Mouse (Mus musculus) forebrain, embryonic 11.5 days (tissue): ENCODE measurements around the gene Gm9964. TPM values are rescaled to one million over a fixed set of nuclear protein-coding genes. Genes with fewer than 3 reads are reported as not detected.

Experiments
- ATAC-seq: fragments of 200-750 bp; cut with Nextera tagmentation; replicated peaks from 2 replicates; pipeline ENCODE4 v1.8.0; 2017; ENCODE audit warnings: moderate TSS enrichment; ENCODE audit not compliant: low FRiP score
- DNase-seq: peaks from one replicate; pipeline ENCODE4 v3.0.0-alpha.2; 2017; ENCODE audit warnings: low spot score
- H3K27ac ChIP-seq: fragments of 300-500 bp; sonication (generic); 2 replicates; pipeline ENCODE4 v1.5.1; 2014; ENCODE audit warnings: low read depth, low read length
- H3K27me3 ChIP-seq: fragments of 300-500 bp; sonication (generic); 2 replicates; pipeline ENCODE4 v1.6.1; 2014; ENCODE audit warnings: mild to moderate bottlenecking, low read length, mixed read lengths; ENCODE audit not compliant: control insufficient read depth, insufficient read depth
- H3K36me3 ChIP-seq: fragments of 300-500 bp; sonication (generic); 2 replicates; pipeline ENCODE4 v1.6.1; 2014; ENCODE audit warnings: mild to moderate bottlenecking, low read length, moderate library complexity, mixed read lengths; ENCODE audit not compliant: control insufficient read depth, insufficient read depth
- H3K4me1 ChIP-seq: fragments of 300-500 bp; sonication (generic); replicated peaks from 2 replicates; pipeline ENCODE4 v1.6.1; 2014; ENCODE audit warnings: low read length, mixed read lengths; ENCODE audit not compliant: control insufficient read depth, insufficient read depth
- H3K4me2 ChIP-seq: fragments of 300-500 bp; sonication (generic); 2 replicates; pipeline ENCODE4 v1.6.1; 2014; ENCODE audit warnings: low read depth, mild to moderate bottlenecking, low read length, moderate library complexity, mixed read lengths; ENCODE audit not compliant: severe bottlenecking
- H3K4me3 ChIP-seq: fragments of 300-500 bp; sonication (generic); 2 replicates; pipeline ENCODE4 v1.5.1; 2014; ENCODE audit warnings: low read depth, low read length
- H3K9ac ChIP-seq: fragments of 300-500 bp; sonication (generic); 2 replicates; pipeline ENCODE4 v1.6.1; 2014; ENCODE audit warnings: low read length
- H3K9me3 ChIP-seq: fragments of 300-500 bp; sonication (generic); 2 replicates; pipeline ENCODE4 v1.6.1; 2016; ENCODE audit warnings: low read length, mixed read lengths; ENCODE audit not compliant: control insufficient read depth
- WGBS: fragments of 180-500 bp; shearing (Covaris S2); extraction: QIAGEN DNeasy Blood & Tissue Kit; methylation state at CpG from one replicate; pipeline ENCODE4 v1.1.7; 2014; 5-methylcytosine and 5-hydroxymethylcytosine counted together
- polyA plus RNA-seq: library from polyadenylated mRNA; unstranded; fragments of >200 nt; fragmentation: Nextera tagmentation; extraction: Ambion mirVana; gene quantifications from 2 replicates; pipeline ENCODE4 v1.2.1, GENCODE M21; 2014

The Gm9964 gene
- polyA plus RNA-seq, 1 experiment from 2014 or later = not detected

GRCm38 (mm10) chr11:79253542-79254390 lies 42.9 kb downstream of the Gm9964 start:
- DNase-seq (peak; percentile 78), ATAC-seq (peak; percentile 42)
- Histone ChIP-seq H3K4me3 (peak overlapping the region; percentile 95), H3K27me3 (no peaks in the 10 kb centered on the region), H3K4me1 (peaks cover 3% of the 10 kb centered on the region; the same call in 1 of the 2 replicates), H3K4me2 (peak overlapping the region; percentile 80), H3K36me3 (peaks cover 5% of the 10 kb centered on the region; the same call in 1 of the 2 replicates), H3K27ac (peak overlapping the region; percentile 93), H3K9ac (peak overlapping the region; percentile 98), H3K9me3 (no peaks in the 10 kb centered on the region)
- WGBS = 1% methylated on average over 49 of the region's 49 CpGs

- Histone ChIP-seq H3K4me3 (peak overlapping the region; percentile 95), H3K27ac (no peak overlapping the region), H3K4me1 (peaks cover 3% of the 10 kb centered on the region; the same call in 1 of the 2 replicates), H3K9me3 (no peaks in the 10 kb centered on the region), H3K36me3 (peaks cover 5% of the 10 kb centered on the region; the same call in 1 of the 2 replicates), H3K27me3 (no peaks in the 10 kb centered on the region), H3K4me2 (peak overlapping the region; percentile 80), H3K9ac (peak overlapping the region; percentile 98)
- no peak for ATAC-seq
- WGBS = 36% methylated on average over 6 of the region's 6 CpGs
- no peak for DNase-seq
Measured at GRCm38 (mm10) chr11:79252881-79253541, 43.7 kb downstream of the Gm9964 start.

Other genes starting within 250 kb of the Gm9964 start
- gene Ksr1, start 150.5 kb downstream of the Gm9964 start, polyA plus RNA-seq = 5.2 and 7.2 TPM in 2 replicates
- gene Wsb1, start 42.2 kb downstream of the Gm9964 start, polyA plus RNA-seq = 355 and 371 TPM in 2 replicates
- gene Nf1, start 42.8 kb upstream of the Gm9964 start, polyA plus RNA-seq = 10.1 and 10.4 TPM in 2 replicates
- gene Omg, start 207.2 kb upstream of the Gm9964 start, polyA plus RNA-seq = 0.39 and 1.1 TPM in 2 replicates
- 0.21 and 0.57 TPM in 2 replicates for gene Evi2b, start 226.9 kb upstream of the Gm9964 start, polyA plus RNA-seq
- 0.72 and 1.3 TPM in 2 replicates for gene Evi2, start 233.7 kb upstream of the Gm9964 start, polyA plus RNA-seq
- 2.2 and 3.2 TPM in 2 replicates for gene Evi2a, start 233.7 kb upstream of the Gm9964 start, polyA plus RNA-seq